Mouse (Mus musculus) layer of hippocampus, adult 8-10 months (tissue): ENCODE data around the gene Brf1. TPM values are rescaled to one million over a fixed set of nuclear protein-coding genes. Genes with fewer than 3 reads are reported as not detected.

Experiments
- microRNA-seq, 2 experiments: library from miRNA; unstranded; fragments of <30 nt; microRNA quantifications; one replicate each; pipeline ENCODE4 v1.2.0; 2022
- total RNA-seq, 4 experiments: library from RNA; stranded (reverse); gene quantifications; 2 replicates each; pipeline ENCODE4 v1.2.4; 2022

The Brf1 gene
- total RNA-seq, 4 experiments from 2014 or later = 49.3 to 59.4 (median 57.4) TPM

Small RNAs within 50 kb of the gene (microRNA-seq; reads per million reads assigned to microRNA genes)
- 0 to 0.96 reads per million in 2 experiments for gene Mir6941

Other genes with a start within 250 kb of the Brf1 start
- 10 to 100 TPM in 2 of 4 experiments, 1 to 10 TPM in 2; 7.3 to 36.6 (median 21.0) TPM for gene Pld4, start 240.0 kb downstream of the Brf1 start, total RNA-seq
- 10 to 100 TPM in 2 of 4 experiments, 1 to 10 TPM in 2; 4.7 to 11.9 (median 8.2) TPM for gene Ahnak2, start 198.0 kb downstream of the Brf1 start, total RNA-seq
- gene Clba1, start 191.8 kb downstream of the Brf1 start, total RNA-seq = 10 to 100 TPM; 10.9 to 17.6 (median 14.0) TPM
- 10 to 100 TPM; 10.1 to 12.0 (median 11.1) TPM for gene Cdca4, start 171.3 kb downstream of the Brf1 start, total RNA-seq
- not detected for gene Gpr132, start 132.5 kb downstream of the Brf1 start, total RNA-seq
- gene Jag2, start 70.9 kb downstream of the Brf1 start, total RNA-seq = 10 to 100 TPM; 47.1 to 61.1 (median 56.9) TPM
- 10 to 100 TPM in 3 of 4 experiments, 1 to 10 TPM in 1; 9.7 to 12.1 (median 11.1) TPM for gene Nudt14, start 58.6 kb downstream of the Brf1 start, total RNA-seq
- gene Btbd6, start 24.2 kb downstream of the Brf1 start, total RNA-seq = 10 to 100 TPM; 55.3 to 61.7 (median 58.9) TPM
- gene Pacs2, start 13.8 kb upstream of the Brf1 start, total RNA-seq = 100 to 1,000 TPM in 3 of 4 experiments, 10 to 100 TPM in 1; 89.5 to 110 (median 108) TPM
- gene Tex22, start 73.8 kb upstream of the Brf1 start, total RNA-seq = under 1 TPM; 0.34 to 0.87 (median 0.60) TPM
- gene Mta1, start 97.6 kb upstream of the Brf1 start, total RNA-seq = 10 to 100 TPM; 70.5 to 74.8 (median 72.0) TPM
- 10 to 100 TPM; 75.5 to 95.0 (median 89.1) TPM for gene Crip2, start 139.5 kb upstream of the Brf1 start, total RNA-seq
- 10 to 100 TPM; 10.9 to 27.6 (median 18.7) TPM for gene Crip1, start 145.6 kb upstream of the Brf1 start, total RNA-seq
- 1 to 10 TPM; 1.2 to 2.2 (median 1.4) TPM for gene Tedc1, start 155.7 kb upstream of the Brf1 start, total RNA-seq
- gene Tmem121, start 185.2 kb upstream of the Brf1 start, total RNA-seq = 10 to 100 TPM; 17.9 to 23.1 (median 19.9) TPM